Mouse (Mus musculus) testis, adult 2 months (tissue): ENCODE data around the gene Cyba. TPM values are rescaled to one million over a fixed set of nuclear protein-coding genes. Genes with fewer than 3 reads are reported as not detected.

Experiments
- H3K27ac ChIP-seq: fragments of 200-500 bp; 2 replicates; pipeline ENCODE4 v1.5.1; 2012; ENCODE audit warnings: low read depth, low read length; ENCODE audit not compliant: control insufficient read depth, insufficient read depth
- H3K27me3 ChIP-seq: fragments of 200-500 bp; 2 replicates; pipeline ENCODE4 v1.6.1; 2012; ENCODE audit warnings: mild to moderate bottlenecking, low read length, moderate library complexity; ENCODE audit not compliant: control insufficient read depth, insufficient read depth
- H3K36me3 ChIP-seq: fragments of 200-500 bp; 2 replicates; pipeline ENCODE4 v1.6.1; 2012; ENCODE audit warnings: mild to moderate bottlenecking, low read length; ENCODE audit not compliant: control insufficient read depth, insufficient read depth
- H3K4me1 ChIP-seq: fragments of 200-500 bp; 2 replicates; pipeline ENCODE4 v1.6.1; 2012; ENCODE audit warnings: low read length; ENCODE audit not compliant: control insufficient read depth, insufficient read depth
- H3K4me3 ChIP-seq: fragments of 200-500 bp; 2 replicates; pipeline ENCODE4 v1.5.1; 2012; ENCODE audit warnings: low read depth, mild to moderate bottlenecking, low read length, moderate library complexity, mixed read lengths; ENCODE audit not compliant: control insufficient read depth
- CTCF ChIP-seq: fragments of 200-500 bp; IDR thresholded peaks from 2 replicates; pipeline ENCODE4 v1.5.1; 2012; ENCODE audit warnings: low read depth, mild to moderate bottlenecking, inconsistent platforms, low read length, moderate library complexity; ENCODE audit not compliant: control insufficient read depth, insufficient read depth, insufficient replicate concordance
- POLR2A ChIP-seq: fragments of 200-500 bp; IDR thresholded peaks from 2 replicates; pipeline ENCODE4 v1.6.1; 2012; ENCODE audit warnings: low read depth, mild to moderate bottlenecking, inconsistent platforms, low read length, moderate library complexity; ENCODE audit not compliant: control insufficient read depth
- polyA plus RNA-seq: library from polyadenylated mRNA; depleted of rRNA; stranded (reverse); fragments of >200 nt; gene quantifications from 2 replicates; pipeline ENCODE4 v1.2.3, GENCODE M21; 2012

The Cyba gene
- polyA plus RNA-seq, 1 experiment: 8.0 TPM

GRCm38 (mm10) chr8:122459990-122460389 is 27.3 kb upstream of the Cyba start:
- peaks cover 17% of the 10 kb centered on the region for H3K4me1 ChIP-seq
- no peak for TF ChIP-seq CTCF
- no peak for TF ChIP-seq POLR2A
- no peaks in the 10 kb centered on the region for H3K27me3 ChIP-seq
- H3K4me3 ChIP-seq: peak overlapping the region; percentile 36
- no peak overlapping the region for H3K27ac ChIP-seq
- H3K36me3 ChIP-seq: no peaks in the 10 kb centered on the region

DNA sequence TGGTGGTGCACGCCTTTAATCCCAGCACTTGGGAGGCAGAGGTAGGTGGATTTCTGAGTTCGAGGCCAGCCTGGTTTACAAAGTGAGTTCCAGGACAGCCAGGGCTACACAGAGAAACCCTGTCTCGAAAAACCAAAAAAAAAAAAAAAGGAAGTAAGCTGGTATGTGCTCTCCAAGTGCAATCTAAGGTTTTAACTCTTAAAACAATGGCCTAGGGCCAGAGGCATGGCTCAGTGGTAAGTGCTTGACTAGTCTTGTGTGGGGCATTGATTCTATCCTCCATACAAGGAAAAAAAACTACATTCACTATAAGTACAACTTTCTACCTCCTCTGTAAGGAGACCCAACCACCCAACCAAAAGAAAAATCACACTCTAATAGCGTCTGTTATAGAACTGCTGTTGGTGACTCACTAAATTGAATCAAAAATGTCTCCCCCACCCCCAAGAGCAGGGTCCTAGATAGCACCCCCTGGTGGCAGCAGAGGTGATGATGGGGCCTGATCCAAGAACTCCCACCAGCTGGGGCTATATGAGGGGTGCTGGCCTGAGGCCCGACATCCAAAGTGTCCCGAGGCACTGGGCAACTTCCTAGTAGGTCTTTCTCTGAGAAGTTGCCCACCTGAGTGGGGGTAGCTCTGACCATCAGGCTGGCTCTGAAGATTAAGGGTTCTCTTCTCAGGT is 26.6 kb upstream of the Cyba start:
- no peak overlapping the region for H3K4me3 ChIP-seq
- H3K27me3 ChIP-seq: no peaks in the 10 kb centered on the region
- H3K27ac ChIP-seq: no peak overlapping the region
- H3K36me3 ChIP-seq: no peaks in the 10 kb centered on the region
- peaks cover 17% of the 10 kb centered on the region for H3K4me1 ChIP-seq
- no peak for TF ChIP-seq POLR2A
- TF ChIP-seq CTCF: 0 out of 2 replicates have a peak, but pooled peaks have one; percentile 21

DNA sequence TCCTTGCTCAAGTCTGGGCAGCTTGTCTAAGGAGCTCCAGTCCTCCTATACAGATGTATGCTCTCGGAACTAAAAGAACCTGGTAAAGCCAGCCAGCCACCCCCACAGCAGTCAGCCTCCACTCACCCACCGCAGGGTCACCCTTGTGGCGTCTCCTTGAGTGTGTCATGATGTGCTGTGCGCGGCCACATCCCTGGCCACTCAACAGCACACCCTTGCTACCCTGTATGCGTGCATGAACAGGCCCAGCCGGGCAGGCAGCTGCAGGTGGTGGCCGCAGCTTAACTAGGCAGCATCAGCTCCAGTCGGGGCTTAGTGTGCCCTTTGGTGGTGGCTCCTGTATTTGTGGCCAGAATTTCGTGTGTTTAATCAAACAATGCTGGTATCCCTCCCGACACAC is 24.4 kb upstream of the Cyba start:
- H3K27me3 ChIP-seq: no peaks in the 10 kb centered on the region
- TF ChIP-seq POLR2A (no peak), CTCF (no peak)

GRCm38 (mm10) chr8:122454409-122454808 is 21.7 kb upstream of the Cyba start:
- H3K4me3 ChIP-seq: no peak overlapping the region
- no peaks in the 10 kb centered on the region for H3K27me3 ChIP-seq
- no peaks in the 10 kb centered on the region for H3K36me3 ChIP-seq
- TF ChIP-seq CTCF: no peak
- TF ChIP-seq POLR2A: no peak
- no peak overlapping the region for H3K27ac ChIP-seq
- H3K4me1 ChIP-seq: peaks cover under 1% of the 10 kb centered on the region; the same call in 1 of the 2 replicates

More for the DNA sequence above, 24.4 kb upstream of the Cyba start:
- Histone ChIP-seq H3K4me1 (peaks cover 17% of the 10 kb centered on the region), H3K4me3 (no peak overlapping the region), H3K36me3 (no peaks in the 10 kb centered on the region), H3K27ac (no peak overlapping the region)

- Histone ChIP-seq H3K4me1 (no peaks in the 10 kb centered on the region; the same call in 1 of the 2 replicates), H3K36me3 (no peaks in the 10 kb centered on the region), H3K27me3 (no peaks in the 10 kb centered on the region), H3K4me3 (no peak overlapping the region), H3K27ac (no peak overlapping the region)
- TF ChIP-seq CTCF (no peak), POLR2A (no peak)
These were observed 19.4 kb upstream of the Cyba start for GRCm38 (mm10) chr8:122452154-122452553.

DNA sequence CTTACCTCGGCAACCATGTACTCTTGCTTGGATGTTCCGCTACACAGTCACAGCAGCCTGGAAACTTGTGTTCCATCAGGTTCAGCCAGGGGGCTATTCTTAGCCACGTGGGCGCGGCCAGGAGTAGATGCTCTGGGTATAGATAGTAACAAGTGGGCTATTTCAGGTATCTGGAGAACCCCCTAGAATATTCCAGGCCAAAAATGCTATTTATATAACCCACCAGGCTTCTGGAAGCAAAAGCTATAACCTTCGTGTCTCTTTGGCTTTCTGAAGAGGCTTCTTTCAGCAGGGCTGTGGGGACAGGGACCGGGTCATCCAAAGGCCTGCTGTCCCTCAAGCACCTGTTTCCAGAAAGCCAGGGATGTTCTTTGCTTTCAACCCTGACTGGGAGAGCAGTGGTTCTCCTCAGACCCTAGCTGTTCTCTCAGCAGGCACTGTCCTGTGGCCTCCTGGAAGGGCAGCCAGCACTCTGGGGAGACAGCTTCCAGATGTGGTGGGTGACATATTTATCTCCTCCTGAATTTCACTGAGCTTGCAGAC is 18.5 kb upstream of the Cyba start:
- Histone ChIP-seq H3K27ac (no peak overlapping the region), H3K36me3 (no peaks in the 10 kb centered on the region), H3K4me1 (no peaks in the 10 kb centered on the region; the same call in 1 of the 2 replicates), H3K27me3 (no peaks in the 10 kb centered on the region), H3K4me3 (no peak overlapping the region)
- no peak for TF ChIP-seq POLR2A
- no peak for TF ChIP-seq CTCF

DNA sequence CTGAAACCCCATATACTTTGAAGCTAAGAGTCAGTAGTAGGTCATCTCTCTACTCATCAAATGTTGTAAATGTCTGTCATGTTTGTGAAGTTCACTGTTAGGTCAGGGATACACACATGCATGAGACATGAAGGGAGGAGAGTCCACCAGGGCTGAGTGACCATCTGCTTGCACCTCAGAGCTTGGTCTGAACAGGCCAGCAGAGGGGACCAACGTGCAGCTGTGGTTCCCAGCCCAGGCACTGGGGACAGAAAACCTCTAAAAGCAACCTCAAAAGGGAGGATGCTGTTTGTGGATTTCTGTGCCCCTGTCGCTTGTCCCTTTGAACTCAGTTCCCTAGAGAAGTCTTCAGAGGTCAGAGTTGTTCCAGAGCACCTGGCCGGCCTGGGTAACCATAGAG is 12.5 kb upstream of the Cyba start:
- Histone ChIP-seq H3K27ac (no peak overlapping the region), H3K4me1 (peaks cover 9% of the 10 kb centered on the region), H3K36me3 (no peaks in the 10 kb centered on the region), H3K4me3 (no peak overlapping the region), H3K27me3 (no peaks in the 10 kb centered on the region)
- no peak for TF ChIP-seq POLR2A
- no peak; the same call in 1 of the 2 replicates for TF ChIP-seq CTCF
